Mouse (Mus musculus) c-Kit-positive CD71-positive TER-119-negative erythroid progenitor cells, embryonic 14.5 days (primary cell): ENCODE data around the gene Wfdc17.
A peak's percentile ranks its signal among the peaks of the same experiment; 100 is the strongest.

ENCODE experiments used
- DNase-seq: peaks from one replicate; pipeline ENCODE4 v3.0.0-alpha.2; 2013; ENCODE audit warnings: low read depth

Gene Wfdc17

DNA sequence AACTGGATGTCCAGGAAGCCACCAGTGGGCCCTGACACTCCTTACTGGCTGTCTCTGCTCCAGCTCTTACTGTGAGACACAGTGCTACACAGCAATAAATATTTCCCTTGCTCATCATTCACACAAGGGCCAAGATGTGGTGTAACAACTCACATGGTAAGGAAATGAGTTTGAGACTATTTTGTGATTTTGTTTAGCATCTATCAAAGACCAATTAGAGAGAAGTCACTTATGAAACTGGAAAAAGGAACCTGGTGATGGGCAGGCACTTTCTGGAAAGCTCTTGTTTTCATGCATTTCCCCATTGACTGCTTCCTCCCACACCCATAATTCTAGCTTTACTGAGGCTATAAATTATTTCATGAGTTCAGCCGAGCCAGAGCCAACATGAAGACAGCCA lies at the start of gene Wfdc17:
Gene Wfdc17, plus strand, starts transcription at position 287 of the 400 bp plus-strand sequence.
- DNase-seq, result no peak

DNA sequence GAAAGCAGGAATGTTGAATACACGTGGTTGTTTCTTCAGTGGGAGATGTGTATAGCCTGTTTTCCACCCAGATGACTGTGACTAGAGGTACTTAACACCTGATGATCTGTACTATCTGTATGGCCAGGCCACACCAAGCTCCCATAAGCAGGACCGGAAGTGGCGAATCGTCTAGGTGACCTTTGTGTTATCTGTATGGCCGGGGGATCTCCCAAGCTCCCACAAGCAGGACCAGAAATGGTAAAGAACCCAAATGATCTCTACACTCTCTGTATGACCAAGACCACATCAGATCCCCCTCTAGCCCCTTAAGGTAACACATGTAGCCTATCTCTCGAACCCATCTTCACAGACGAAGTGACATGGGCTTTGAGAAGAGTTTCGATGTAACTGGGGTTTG lies 49.2 kb upstream of the Wfdc17 start:
- DNase-seq, result no peak

DNA sequence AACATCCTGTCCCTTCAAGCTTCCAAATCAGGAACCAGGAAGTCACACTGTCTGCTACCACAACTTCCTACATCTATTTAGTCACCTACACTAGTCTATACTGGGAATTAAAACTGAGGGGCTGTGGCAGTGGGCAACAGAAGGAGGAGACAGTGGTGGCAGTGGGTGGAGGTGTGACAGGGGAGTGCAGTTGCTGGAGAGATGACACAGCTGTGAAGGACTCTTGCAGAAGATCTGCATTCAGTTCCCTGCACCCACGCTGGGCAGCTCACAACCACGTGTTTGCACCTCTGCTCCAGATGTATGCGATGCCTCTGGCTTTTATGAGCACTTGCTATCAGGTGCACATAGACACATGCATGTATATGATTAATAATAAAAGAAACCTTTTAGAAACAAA lies 46.3 kb upstream of the Wfdc17 start:
- no peak for DNase-seq

DNA sequence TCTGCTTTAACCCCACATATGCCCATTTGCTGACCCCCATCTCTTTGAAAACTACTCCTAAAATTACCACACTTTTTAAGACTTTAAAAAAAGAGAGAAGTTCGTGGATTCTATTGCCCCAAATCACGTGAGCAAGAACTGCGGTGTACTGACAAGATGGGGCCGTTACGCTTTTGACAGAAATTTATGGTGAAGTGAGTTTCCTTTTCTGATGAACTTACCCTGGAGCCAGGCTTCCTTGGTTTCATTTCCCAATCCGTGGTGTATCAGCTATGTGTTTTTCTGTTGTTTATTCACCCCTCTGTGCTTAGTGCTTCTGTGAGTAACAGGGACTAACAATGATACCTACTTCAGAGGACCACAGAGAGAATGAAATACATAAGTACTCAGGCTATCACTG lies 45.0 kb upstream of the Wfdc17 start:
- no peak for DNase-seq

DNA sequence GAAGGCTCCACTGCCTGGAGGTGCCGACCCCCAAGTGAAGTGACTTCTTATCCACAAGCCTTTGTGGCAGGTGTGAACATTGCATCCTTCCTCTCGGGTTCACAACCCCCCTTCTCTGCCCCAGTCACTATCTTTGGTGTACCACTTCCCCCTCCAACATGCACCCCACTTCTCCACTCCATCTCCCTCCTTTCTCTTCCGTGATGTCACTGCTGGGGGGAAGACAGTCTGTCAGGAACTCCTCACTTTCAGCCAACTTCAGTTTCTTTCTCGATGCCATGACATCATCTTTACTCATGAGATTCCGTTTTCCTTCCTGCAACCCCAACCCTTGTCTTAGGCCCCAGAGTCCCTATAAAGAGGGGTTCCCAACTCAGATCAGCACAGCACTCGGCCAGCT lies 41.6 kb upstream of the Wfdc17 start, which contains the start of gene Ccl4:
Gene Ccl4, plus strand, starts transcription at position 381 of the 400 bp plus-strand sequence.
- no peak for DNase-seq

DNA sequence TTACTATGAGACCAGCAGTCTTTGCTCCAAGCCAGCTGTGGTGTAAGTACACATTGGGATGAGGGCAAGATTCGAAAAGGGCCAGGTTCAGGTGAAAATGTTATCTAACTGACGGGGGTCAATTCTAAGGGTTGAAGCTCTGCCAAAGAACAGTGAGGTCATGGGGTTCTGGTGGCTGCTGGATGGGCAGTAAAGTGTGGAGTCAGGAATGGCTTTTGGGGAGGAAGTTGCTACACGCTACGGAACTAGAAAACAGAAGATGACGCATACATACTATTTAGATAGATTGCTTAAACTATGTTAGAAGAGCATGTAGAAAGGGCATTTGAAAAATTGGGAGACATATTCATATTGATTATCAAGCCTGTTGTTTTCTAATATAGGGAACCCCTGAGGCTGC lies 40.3 kb upstream of the Wfdc17 start:
- DNase-seq, result no peak

DNA sequence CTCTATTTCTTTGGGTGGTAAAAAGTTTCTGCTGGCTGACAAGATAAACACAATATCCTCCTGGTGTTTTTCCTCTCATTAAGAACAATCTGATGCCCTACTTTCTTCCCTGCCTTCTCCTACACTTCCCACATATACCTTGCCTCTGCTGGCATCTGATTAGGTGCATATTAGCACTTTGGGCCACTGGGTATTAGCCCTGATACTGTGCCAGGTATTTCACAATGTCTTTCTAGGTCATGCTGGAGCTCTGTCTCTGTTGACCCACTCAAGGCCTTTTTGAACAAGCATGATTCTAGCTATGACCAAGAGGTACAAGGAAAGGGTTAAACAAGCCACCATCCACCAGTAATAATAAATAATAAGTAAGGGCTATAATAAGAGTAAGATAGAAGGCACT lies 32.0 kb upstream of the Wfdc17 start:
- DNase-seq, result no peak

DNA sequence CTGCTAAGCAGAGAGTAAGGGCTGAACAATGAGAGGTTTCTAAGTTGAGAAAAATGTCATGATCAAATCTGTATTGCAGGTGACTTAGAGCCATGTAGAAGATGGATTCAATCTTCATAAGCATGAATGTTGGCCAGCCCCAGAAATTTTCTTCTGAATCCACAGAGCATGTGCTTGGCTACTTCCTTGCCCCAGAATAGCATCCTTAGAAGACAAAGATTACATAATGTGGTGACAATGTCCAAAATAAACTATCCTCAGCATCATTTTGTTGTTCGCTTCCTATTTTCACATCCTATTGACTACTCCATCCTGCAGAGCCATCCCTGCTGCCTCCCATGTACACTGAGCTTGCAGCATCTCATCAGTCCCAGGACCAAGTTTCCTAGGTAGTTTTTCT lies 28.1 kb upstream of the Wfdc17 start:
- no peak for DNase-seq

DNA sequence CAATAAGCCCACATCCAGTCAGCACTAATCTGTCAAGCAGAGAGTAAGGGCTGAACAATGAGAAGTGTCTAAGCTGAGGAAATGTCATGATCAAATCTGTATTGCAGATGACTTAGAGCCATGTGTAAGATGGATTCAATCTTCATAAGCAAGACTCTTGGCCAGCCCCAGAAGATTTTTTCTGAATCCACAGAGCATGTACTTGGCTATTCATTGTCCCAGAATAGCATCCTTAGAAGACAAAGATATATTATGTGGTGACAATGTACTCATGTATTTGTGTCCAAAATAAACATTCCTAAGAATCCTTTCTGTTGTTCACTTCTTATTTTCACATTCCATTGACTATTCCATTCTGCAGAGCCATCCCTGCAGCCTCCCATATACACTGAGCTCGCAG lies 13.9 kb upstream of the Wfdc17 start:
- no peak for DNase-seq

DNA sequence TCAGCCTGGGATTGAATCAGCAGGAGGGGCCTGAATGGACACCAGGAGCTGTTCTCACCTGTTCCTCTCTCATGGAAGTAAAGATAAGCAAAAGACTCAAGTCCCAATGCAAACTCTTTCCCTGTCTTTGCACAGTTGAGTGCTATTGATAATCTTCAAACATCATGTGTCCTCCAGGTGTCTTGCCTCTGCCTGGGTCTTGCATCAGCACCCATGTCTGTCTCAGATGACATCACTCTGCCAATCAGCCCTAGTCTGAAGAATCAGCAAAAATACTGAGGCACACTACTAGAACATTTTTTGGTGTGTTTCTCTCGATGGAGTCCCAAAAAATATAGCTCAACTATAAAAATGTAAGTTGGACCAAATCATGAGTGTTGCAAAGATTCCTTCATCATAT lies 11.8 kb upstream of the Wfdc17 start:
- DNase-seq, result no peak

DNA sequence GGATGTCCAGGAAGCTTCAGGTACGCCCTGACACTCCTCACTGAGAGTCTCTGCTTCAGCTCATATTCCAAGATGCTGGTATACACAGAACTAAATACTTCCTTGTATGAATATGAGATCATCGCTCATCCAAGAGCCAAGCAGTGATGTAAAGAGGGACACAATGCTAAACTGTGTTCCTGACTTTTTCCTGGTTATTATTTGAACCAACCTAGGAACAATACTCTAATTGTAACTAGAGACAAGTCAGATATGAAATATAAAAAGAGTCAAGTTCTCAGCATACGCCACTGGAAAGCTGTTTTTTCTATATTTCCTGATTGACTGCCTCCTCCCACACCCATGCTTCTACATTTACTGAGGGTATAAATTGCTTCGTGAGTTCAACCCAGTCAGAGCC lies 4.9 kb downstream of the Wfdc17 start, which contains the start of gene Wfdc18:
Gene Wfdc18, plus strand, starts transcription at position 301 of the 400 bp plus-strand sequence.
- no peak for DNase-seq

DNA sequence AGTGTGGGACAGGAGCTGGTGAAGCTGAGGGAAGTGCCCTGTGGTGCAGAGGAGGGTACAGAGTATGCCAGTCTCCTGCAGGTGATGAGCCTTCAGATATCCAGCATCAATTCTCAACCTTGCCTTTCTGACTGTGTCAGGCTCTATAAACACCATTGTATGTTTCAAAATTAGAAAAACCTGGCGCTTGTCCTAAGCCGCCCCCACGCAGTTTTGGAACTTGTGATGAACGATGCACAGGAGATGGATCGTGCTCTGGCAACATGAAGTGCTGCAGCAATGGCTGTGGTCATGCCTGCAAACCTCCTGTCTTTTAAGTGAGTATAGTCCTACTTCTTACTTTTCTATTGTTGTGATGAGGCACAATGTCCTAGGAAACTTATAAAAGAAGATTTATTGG lies 5.9 kb downstream of the Wfdc17 start:
- no peak for DNase-seq

DNA sequence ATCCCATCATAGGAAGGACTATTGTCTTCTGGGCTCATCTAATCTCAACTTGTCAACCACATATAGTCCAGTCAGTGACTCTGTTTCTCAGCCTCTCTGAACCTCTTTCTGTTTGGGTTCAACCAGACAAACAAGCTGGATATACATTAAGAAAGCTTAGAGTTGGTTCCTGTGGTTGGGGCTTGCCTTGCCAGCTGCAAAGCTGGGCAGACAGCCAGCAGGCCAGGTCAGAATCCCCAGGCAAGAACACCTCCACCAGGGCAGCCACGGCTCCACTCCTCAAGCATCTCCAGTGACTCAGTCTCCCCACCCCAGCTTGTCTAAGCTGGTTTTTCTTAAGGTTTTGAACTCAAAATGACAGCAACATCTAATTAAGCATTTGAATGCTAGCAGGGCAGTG lies 8.9 kb downstream of the Wfdc17 start:
- no peak for DNase-seq

DNA sequence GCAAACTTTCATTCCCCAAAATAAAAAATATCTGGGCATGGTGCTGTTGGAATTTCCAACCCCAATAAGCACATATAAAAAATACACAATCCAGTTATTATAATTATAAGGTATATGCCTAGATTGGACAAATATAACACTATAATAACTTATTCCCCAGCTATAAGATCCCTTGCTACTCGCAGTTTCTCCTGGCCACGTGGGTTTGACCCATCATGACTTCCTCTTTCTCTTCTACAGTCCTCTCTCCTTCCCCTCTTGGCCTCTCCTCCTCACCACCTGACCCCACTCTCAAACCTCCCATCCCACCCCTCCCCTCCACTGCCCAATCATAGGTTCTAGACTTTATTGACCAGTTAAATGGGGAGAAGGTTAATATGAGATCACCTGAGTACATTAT lies 10.1 kb downstream of the Wfdc17 start:
- no peak for DNase-seq

DNA sequence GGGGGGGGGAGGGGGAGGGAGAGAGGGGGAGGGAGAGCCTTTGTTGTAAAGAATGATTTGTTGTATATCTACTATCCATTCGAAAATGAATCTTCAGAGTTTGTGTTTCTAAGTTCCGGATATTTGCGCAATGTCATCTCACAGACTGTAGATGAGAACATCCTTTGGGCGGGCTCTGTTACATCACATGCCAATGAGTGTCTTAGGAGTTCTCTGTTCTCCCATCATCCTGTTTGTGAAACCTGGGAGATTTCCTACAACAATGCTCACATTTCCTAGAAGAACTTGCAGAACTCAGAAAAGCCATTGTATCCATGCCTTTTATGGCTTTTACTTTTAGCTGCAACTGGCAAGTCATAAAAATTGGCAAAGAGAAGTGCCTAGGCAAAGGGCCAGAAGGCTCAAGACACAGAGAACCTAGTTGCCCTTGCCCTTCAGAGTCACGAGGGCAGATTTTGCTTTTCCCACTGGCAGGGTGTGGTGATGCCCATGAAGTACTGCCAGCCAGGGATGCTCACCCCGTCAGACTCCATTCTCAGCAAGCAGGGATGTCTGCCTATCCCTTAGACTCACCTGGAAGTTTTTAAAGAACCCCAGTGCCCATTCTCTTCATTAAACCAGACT lies 13.4 kb downstream of the Wfdc17 start:
- DNase-seq, result no peak

DNA sequence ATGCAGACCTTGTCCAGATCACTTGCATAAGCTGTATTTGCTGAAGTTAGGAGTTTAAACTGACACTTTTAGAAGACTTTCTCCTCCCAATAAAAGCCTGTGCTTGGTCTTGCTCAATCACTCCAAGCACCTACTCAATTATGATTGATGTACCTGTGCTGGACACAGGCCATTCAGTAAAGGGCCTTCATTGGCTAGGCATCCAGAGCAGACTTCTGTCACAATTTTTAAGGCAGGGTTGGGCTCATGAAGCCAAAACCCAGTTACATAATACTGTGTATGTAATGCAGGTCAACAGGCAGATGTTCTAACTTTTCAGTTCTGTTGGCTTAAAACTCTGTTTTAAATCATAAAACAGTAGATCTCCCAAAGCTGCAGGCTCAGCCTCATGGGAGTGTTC lies 17.0 kb downstream of the Wfdc17 start:
- no peak for DNase-seq

DNA sequence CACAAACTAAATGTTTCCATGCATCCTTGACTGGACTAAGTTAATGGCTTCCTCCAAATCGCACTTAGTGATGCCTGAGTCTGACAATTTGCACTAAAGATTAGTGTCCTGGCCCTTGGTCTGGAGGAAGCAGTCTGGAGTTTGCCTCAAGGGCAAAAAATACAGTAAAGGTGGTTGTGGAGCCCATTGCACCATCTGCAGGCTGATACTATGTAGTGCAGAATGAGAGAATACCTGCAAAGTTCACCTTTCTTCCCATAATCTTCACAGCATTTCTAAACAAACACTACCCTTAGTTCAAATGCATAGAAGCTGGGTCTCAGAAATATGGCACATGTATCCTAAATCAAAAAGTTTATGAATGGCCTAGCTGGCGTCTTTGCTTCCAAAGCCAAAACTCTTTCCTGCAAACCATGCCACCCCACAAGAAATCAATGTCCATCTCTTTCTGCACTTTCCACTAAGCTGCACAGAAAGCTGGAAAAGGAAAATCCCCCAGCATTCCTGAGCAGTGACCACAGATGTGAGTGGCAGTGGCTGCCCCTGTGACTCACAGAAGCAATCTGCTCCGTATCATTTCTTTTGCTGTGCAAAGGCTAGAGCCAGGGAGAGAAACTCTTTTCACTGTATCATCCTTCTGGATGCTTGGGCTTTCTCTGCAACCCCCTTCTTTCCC lies 25.1 kb downstream of the Wfdc17 start:
- no peak for DNase-seq

DNA sequence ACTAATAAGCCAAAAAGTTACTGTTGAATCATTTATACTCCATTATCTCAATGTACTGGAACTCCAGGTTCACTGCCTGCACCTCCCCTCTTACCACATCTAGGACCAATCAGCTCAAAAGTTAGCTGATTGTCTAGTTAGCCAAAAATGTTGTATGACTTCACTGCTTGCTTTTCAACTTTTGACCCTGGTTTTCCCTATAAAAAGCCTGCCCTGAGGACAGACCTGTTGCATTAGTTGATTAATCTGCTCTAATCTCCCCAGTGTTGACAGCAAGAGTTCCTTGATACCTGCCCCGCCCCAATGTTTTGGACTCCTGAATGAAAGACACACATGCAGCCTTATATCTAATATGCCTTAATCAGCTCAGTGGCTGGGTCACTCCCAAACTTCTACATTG lies 27.3 kb downstream of the Wfdc17 start:
- DNase-seq, result no peak

DNA sequence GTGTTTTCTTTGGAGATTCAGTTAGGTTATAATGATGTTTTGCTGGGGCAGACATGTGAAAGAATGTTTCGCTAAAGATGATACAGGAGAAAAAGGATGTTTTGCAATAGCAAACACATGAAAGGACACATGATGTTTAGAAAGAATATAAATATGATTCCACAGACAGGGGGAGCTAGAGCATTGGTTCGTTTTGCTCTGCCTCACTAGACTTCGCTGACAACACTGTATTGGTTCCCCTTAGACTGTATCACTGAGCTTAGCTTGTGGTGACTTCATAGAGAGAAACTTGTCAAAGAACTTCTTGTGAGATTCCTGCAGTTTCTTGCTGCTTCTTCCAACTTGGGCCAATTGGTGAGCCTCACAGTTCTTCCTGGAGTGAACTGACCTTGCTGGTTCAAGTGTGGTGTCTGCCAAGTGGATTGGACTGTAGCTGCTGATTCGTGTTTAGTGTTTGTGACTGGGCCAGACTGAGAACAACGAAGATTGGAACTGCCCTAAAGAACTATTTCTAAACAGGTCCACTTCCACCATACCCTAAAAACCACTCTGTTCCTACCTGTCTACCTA lies 29.4 kb downstream of the Wfdc17 start:
- no peak for DNase-seq

DNA sequence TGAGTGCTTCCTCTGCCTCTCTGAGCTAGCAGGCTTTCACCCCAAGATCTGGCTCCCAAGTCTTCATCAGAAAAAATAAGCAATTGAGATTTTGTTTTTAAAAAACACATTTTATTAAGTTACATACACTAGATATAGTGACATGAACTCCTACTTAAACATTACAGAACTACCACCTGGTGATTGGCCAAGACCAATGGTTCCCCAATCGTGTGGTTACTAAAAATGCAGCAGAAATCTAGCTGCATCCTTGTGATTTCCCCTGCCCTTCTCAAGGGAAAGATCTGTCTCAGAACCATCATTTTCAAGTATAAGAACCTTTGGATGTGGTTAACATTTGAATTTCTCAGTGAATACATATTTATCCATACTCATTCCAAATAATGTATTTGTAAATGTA lies 30.4 kb downstream of the Wfdc17 start:
- no peak for DNase-seq

DNA sequence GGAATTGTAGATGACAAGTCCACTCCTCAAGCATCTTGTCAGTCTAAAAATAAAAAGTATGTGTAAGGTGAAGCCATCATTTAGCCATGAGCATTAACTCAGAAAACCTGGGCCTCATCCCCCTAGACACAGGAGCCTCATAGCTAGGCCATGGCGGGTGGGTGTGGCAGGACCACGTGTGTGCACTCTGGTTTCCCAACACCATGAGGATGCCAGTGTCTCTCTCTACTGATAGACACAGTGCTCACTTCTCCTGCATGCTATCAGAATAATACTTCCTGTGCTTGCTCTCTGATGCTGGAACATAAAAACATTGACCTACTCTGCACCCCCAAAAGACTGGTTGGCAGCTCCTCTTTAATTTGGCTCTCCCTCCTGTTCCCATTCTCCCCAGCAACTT lies 32.1 kb downstream of the Wfdc17 start:
- no peak for DNase-seq

DNA sequence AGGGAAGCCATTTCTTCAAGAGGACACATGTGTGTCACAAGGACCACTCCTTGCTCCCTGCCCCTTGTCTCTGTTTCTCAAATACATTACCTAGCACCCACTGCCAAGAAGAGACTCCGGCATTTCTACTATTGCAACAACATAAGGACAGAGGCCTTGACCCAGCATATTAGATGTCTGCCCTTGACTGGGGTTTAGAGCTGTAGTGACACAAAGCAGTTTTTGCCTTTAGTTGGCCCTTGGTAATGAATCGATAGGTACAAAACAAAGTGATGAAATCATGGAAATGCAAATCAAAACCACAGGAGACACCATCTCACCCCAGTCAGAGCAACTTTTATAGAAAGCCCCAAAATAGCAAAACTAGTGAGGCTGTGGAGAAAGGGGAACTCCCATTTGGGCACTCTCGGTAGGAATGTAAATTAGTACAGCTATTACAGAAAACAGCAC lies 33.3 kb downstream of the Wfdc17 start:
- no peak for DNase-seq

DNA sequence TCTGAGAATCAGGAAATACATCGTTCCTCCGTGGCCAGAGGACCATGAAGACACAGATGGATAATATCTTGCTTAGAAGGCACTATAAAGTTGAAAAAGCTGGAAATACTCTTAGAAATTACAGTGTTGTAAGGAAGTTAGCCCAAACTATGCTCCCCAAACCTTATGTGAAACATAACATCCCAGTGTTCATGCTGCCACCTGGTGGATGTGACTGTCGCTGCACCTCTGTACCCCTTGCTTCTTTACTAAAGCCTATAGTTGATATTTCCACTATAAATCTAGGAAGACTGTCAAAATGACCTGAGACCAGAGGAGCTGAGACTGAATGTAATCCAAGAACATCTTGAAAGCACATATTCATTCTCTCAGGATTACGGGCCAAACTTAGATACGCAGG lies 35.5 kb downstream of the Wfdc17 start:
- DNase-seq, result peak; percentile 29
